Mouse (Mus musculus) kidney, adult 2 months (tissue): ENCODE data around the gene Adamts3.

Experiments
- CTCF ChIP-seq: fragments of 200-500 bp; conservative IDR thresholded peaks from 2 replicates; pipeline ENCODE4 v1.5.1; 2011; ENCODE audit warnings: low read depth, mild to moderate bottlenecking, control low read depth, low read length, moderate library complexity, mixed read lengths; ENCODE audit not compliant: insufficient read depth, insufficient read length
- POLR2A ChIP-seq: fragments of 200-500 bp; IDR thresholded peaks from one replicate; pipeline ENCODE4 v1.6.1; 2011; ENCODE audit warnings: low read depth, low read length, control low read depth

DNA sequence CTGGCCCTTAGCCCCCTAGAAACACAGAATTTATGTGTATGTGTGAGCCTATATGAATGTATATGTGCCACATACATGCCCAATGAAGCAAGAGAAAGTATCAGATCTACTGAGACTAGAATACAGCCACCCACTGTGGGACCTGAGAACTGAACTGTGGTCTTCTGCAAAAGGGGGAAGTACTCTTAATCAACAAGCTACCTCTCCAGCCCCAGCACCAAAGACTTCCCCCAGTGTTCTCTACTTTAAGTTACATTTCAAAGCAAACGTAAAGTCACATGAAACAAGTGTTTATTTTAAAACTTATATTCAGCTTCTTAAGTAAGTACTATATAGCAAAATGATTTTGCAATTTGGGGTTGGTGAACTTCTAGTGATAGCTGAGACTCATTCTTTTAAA lies 62.0 kb downstream of the Adamts3 start:
- TF ChIP-seq CTCF (no peak), POLR2A (no peak)
